Mouse (Mus musculus): ENCODE data around the gene 1700022I11Rik. TPM values are rescaled to one million over a fixed set of nuclear protein-coding genes. Genes with fewer than 3 reads are reported as not detected.

Gene 1700022I11Rik
- polyA plus RNA-seq, 1 experiment from 2014 or later: not detected

GRCm38 (mm10) chr4:42949051-42949675 lies 20.2 kb upstream of the 1700022I11Rik start:
- peak overlapping the region; percentile 70 for H3K4me3 ChIP-seq (ENCODE audit: low read length)
- no peak overlapping the region for H3K27ac ChIP-seq (ENCODE audit: low read length)
- peaks cover 22% of the 10 kb centered on the region for H3K4me1 ChIP-seq (ENCODE audit: control insufficient read depth, insufficient read depth, low read length)
- H3K36me3 ChIP-seq (ENCODE audit: control insufficient read depth, insufficient read depth, low read length): no peaks in the 10 kb centered on the region
- peak overlapping the region; percentile 36; the same call in 1 of the 2 replicates for H3K9ac ChIP-seq (ENCODE audit: low read depth, low read length)
- 8% methylated on average over 14 of the region's 14 CpGs for WGBS
- no peak for ATAC-seq
- H3K27me3 ChIP-seq (replicated peaks; ENCODE audit: control insufficient read depth, insufficient read depth, low read length): peaks cover 6% of the 10 kb centered on the region; the same call in 1 of the 2 replicates
- H3K9me3 ChIP-seq (ENCODE audit: control insufficient read depth, low read length): no peaks in the 10 kb centered on the region
- H3K4me2 ChIP-seq (ENCODE audit: low read depth, low read length): peak overlapping the region; percentile 84

GRCm38 (mm10) chr4:42949676-42950051 lies 19.7 kb upstream of the 1700022I11Rik start, which contains the start of gene Dnajb5:
TSS of gene Dnajb5 (plus strand) at chr4:42949814.
- peak within 1 kb of the TSS; percentile 89 for H3K9ac ChIP-seq (ENCODE audit: low read depth, low read length)
- under 1% methylated on average over 38 of the region's 39 CpGs for WGBS
- H3K36me3 ChIP-seq (ENCODE audit: control insufficient read depth, insufficient read depth, low read length): no peaks in the 10 kb centered on the region
- ATAC-seq: peak; percentile 96
- H3K27me3 ChIP-seq (replicated peaks; ENCODE audit: control insufficient read depth, insufficient read depth, low read length): peaks cover 6% of the 10 kb centered on the region; the same call in 1 of the 2 replicates
- H3K4me1 ChIP-seq (ENCODE audit: control insufficient read depth, insufficient read depth, low read length): peaks cover 22% of the 10 kb centered on the region
- H3K27ac ChIP-seq (ENCODE audit: low read length): peak within 1 kb of the TSS; percentile 81
- H3K4me3 ChIP-seq (ENCODE audit: low read length): peak within 1 kb of the TSS; percentile 70
- H3K9me3 ChIP-seq (ENCODE audit: control insufficient read depth, low read length): no peaks in the 10 kb centered on the region
- H3K4me2 ChIP-seq (ENCODE audit: low read depth, low read length): peak within 1 kb of the TSS; percentile 84

GRCm38 (mm10) chr4:42950065-42950558 lies 19.3 kb upstream of the 1700022I11Rik start:
- peak; percentile 73 for ATAC-seq
- peak overlapping the region; percentile 84 for H3K4me2 ChIP-seq (ENCODE audit: low read depth, low read length)
- peak overlapping the region; percentile 89 for H3K9ac ChIP-seq (ENCODE audit: low read depth, low read length)
- H3K4me3 ChIP-seq (ENCODE audit: low read length): peak overlapping the region; percentile 70
- H3K4me1 ChIP-seq (ENCODE audit: control insufficient read depth, insufficient read depth, low read length): peaks cover 22% of the 10 kb centered on the region
- peak overlapping the region; percentile 81 for H3K27ac ChIP-seq (ENCODE audit: low read length)
- no peaks in the 10 kb centered on the region for H3K9me3 ChIP-seq (ENCODE audit: control insufficient read depth, low read length)
- under 1% methylated on average over 19 of the region's 27 CpGs for WGBS
- peaks cover 6% of the 10 kb centered on the region; the same call in 1 of the 2 replicates for H3K27me3 ChIP-seq (replicated peaks; ENCODE audit: control insufficient read depth, insufficient read depth, low read length)
- no peaks in the 10 kb centered on the region for H3K36me3 ChIP-seq (ENCODE audit: control insufficient read depth, insufficient read depth, low read length)

- Histone ChIP-seq H3K9me3 (ENCODE audit: control insufficient read depth, low read length) (no peaks in the 10 kb centered on the region), H3K9ac (ENCODE audit: low read depth, low read length) (peak overlapping the region; percentile 49; the same call in 1 of the 2 replicates), H3K4me2 (ENCODE audit: low read depth, low read length) (peak overlapping the region; percentile 84), H3K4me3 (ENCODE audit: low read length) (peak overlapping the region; percentile 13), H3K27ac (ENCODE audit: low read length) (peak overlapping the region; percentile 38; the same call in 1 of the 2 replicates), H3K4me1 (ENCODE audit: control insufficient read depth, insufficient read depth, low read length) (peaks cover 22% of the 10 kb centered on the region), H3K27me3 (replicated peaks; ENCODE audit: control insufficient read depth, insufficient read depth, low read length) (peaks cover 6% of the 10 kb centered on the region; the same call in 1 of the 2 replicates), H3K36me3 (ENCODE audit: control insufficient read depth, insufficient read depth, low read length) (no peaks in the 10 kb centered on the region; the same call in 1 of the 2 replicates)
- 54% methylated on average over 11 of the region's 11 CpGs for WGBS
- peak; percentile 19 for ATAC-seq
Measured at GRCm38 (mm10) chr4:42951206-42952195, 17.9 kb upstream of the 1700022I11Rik start.

- WGBS: 88% methylated on average over 7 of the region's 7 CpGs
- H3K4me3 ChIP-seq (ENCODE audit: low read length): no peak overlapping the region
- peaks cover 4% of the 10 kb centered on the region; the same call in 1 of the 2 replicates for H3K36me3 ChIP-seq (ENCODE audit: control insufficient read depth, insufficient read depth, low read length)
- H3K4me1 ChIP-seq (ENCODE audit: control insufficient read depth, insufficient read depth, low read length): peaks cover 22% of the 10 kb centered on the region
- no peak overlapping the region for H3K9ac ChIP-seq (ENCODE audit: low read depth, low read length)
- H3K27ac ChIP-seq (ENCODE audit: low read length): no peak overlapping the region
- no peak for ATAC-seq
- H3K4me2 ChIP-seq (ENCODE audit: low read depth, low read length): no peak overlapping the region
- H3K9me3 ChIP-seq (ENCODE audit: control insufficient read depth, low read length): no peaks in the 10 kb centered on the region
- H3K27me3 ChIP-seq (replicated peaks; ENCODE audit: control insufficient read depth, insufficient read depth, low read length): peaks cover 3% of the 10 kb centered on the region; the same call in 1 of the 2 replicates
Measured at GRCm38 (mm10) chr4:42952563-42952962, 16.8 kb upstream of the 1700022I11Rik start.

- Histone ChIP-seq H3K27ac (ENCODE audit: low read length) (no peak overlapping the region), H3K4me2 (ENCODE audit: low read depth, low read length) (no peak overlapping the region), H3K9me3 (ENCODE audit: control insufficient read depth, low read length) (no peaks in the 10 kb centered on the region), H3K27me3 (replicated peaks; ENCODE audit: control insufficient read depth, insufficient read depth, low read length) (no peaks in the 10 kb centered on the region), H3K36me3 (ENCODE audit: control insufficient read depth, insufficient read depth, low read length) (peaks cover 7% of the 10 kb centered on the region; the same call in 1 of the 2 replicates), H3K4me1 (ENCODE audit: control insufficient read depth, insufficient read depth, low read length) (peaks cover 22% of the 10 kb centered on the region), H3K4me3 (ENCODE audit: low read length) (no peak overlapping the region), H3K9ac (ENCODE audit: low read depth, low read length) (no peak overlapping the region)
- no peak for ATAC-seq
- WGBS: 35% methylated on average over 10 of the region's 10 CpGs
Measured at GRCm38 (mm10) chr4:42953435-42954094, 15.8 kb upstream of the 1700022I11Rik start.

- Histone ChIP-seq H3K9me3 (ENCODE audit: control insufficient read depth, low read length) (no peaks in the 10 kb centered on the region), H3K9ac (ENCODE audit: low read depth, low read length) (no peak overlapping the region), H3K36me3 (ENCODE audit: control insufficient read depth, insufficient read depth, low read length) (peaks cover 7% of the 10 kb centered on the region; the same call in 1 of the 2 replicates), H3K4me3 (ENCODE audit: low read length) (no peak overlapping the region), H3K4me1 (ENCODE audit: control insufficient read depth, insufficient read depth, low read length) (peaks cover 18% of the 10 kb centered on the region), H3K27me3 (replicated peaks; ENCODE audit: control insufficient read depth, insufficient read depth, low read length) (no peaks in the 10 kb centered on the region), H3K4me2 (ENCODE audit: low read depth, low read length) (no peak overlapping the region), H3K27ac (ENCODE audit: low read length) (no peak overlapping the region)
- WGBS: 6% methylated on average over 10 of the region's 10 CpGs
- no peak for ATAC-seq
Measured at GRCm38 (mm10) chr4:42954297-42954696, 15.1 kb upstream of the 1700022I11Rik start.

- no peak overlapping the region for H3K27ac ChIP-seq (ENCODE audit: low read length)
- H3K36me3 ChIP-seq (ENCODE audit: control insufficient read depth, insufficient read depth, low read length): peaks cover 7% of the 10 kb centered on the region; the same call in 1 of the 2 replicates
- ATAC-seq: no peak
- no peak overlapping the region for H3K4me2 ChIP-seq (ENCODE audit: low read depth, low read length)
- peaks cover 18% of the 10 kb centered on the region for H3K4me1 ChIP-seq (ENCODE audit: control insufficient read depth, insufficient read depth, low read length)
- no peaks in the 10 kb centered on the region for H3K27me3 ChIP-seq (replicated peaks; ENCODE audit: control insufficient read depth, insufficient read depth, low read length)
- WGBS: 94% methylated on average over 3 of the region's 3 CpGs
- H3K9ac ChIP-seq (ENCODE audit: low read depth, low read length): no peak overlapping the region
- no peaks in the 10 kb centered on the region for H3K9me3 ChIP-seq (ENCODE audit: control insufficient read depth, low read length)
- no peak overlapping the region for H3K4me3 ChIP-seq (ENCODE audit: low read length)
Measured at GRCm38 (mm10) chr4:42955200-42955599, 14.2 kb upstream of the 1700022I11Rik start.

Data from intestine, embryonic 16.5 days (tissue).